Mouse (Mus musculus) left cerebral cortex, postnatal 25 days (tissue): Measurements from ENCODE around the gene Podnl1. TPM values are rescaled to one million over a fixed set of nuclear protein-coding genes. Genes with fewer than 3 reads are reported as not detected.

Source experiments
- DNase-seq, 2 experiments: peaks; one replicate each; pipeline ENCODE4 v3.0.0; 2022; ENCODE audit warnings: low spot score in 2 of 2, mixed read lengths in 1 of 2
- intact Hi-C: fragments of 180-260 bp; cut with DNase I; formaldehyde crosslinking; loops from one replicate; pipeline ENCODE4 v1.15.1; 2025
- total RNA-seq, 2 experiments: library from RNA; stranded (reverse); gene quantifications; 2 replicates each; pipeline ENCODE4 v1.2.3; 2021

The Podnl1 gene
- total RNA-seq, 2 experiments from 2014 or later: not detected

GRCm38 (mm10) chr8:84122151-84122550 is 3.6 kb upstream of the Podnl1 start:
- DNase-seq: no peak
- intact Hi-C loops: no loop called here

DNA sequence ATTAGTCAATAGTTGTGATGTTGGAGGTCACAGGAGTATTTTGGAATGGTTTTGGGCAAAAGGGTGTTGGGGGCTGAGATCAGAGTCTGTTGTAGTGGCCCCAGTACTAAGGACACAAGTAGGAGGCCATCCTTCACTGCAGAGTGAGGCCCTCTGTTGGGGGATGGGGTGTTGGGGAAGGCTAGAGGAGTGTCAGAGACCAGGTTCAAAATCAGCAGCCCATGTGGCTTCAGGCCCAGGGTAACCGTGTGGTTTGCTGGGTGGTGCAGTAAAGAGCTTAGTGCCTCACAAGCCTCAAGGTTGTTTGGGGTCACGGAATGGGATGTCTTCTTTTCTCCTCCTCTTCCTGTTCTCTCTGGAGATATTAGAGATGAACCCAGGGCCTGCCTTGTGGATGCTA is 953 bp downstream of the Podnl1 start:
- no peak for DNase-seq
- intact Hi-C loops: no loop called here

DNA sequence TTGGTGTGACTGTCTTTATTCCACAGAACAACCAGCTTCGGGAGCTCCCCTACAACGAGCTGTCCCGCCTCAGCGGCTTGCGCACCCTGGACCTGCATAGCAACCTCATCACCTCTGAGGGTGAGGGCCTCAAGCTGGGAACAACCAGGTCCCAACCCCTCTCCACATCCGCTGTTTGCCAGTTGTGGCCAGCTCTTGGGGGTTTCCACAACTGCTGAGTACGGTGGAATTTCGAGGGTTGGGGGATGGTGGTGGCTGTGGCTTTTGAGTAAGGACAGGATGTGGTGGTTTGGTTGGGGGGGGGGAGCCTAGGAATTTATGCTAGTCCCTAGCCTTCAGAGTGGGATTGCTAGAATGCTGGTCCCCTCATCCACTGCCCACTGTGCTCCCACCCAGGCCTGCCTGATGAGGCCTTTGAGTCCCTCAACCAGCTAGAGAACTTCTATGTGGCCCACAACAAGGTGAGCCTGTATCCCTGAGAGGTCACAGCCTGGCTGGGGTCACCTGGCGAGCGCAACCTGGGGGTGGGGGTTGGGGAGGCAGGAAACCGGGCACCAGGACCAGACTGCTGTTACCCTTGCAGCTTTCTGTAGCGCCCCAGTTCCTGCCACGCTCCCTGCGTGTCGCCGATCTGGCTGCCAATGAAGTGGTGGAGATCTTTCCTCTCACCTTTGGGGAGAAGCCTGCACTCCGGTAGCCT is 1.6 kb downstream of the Podnl1 start:
- intact Hi-C loops: no loop called here
- DNase-seq: no peak

- DNase-seq: no peak
Measured at GRCm38 (mm10) chr8:84128277-84128676, 2.5 kb downstream of the Podnl1 start.

GRCm38 (mm10) chr8:84130806-84131205 is 5.0 kb downstream of the Podnl1 start:
- peak in 1 of 2 experiments; percentile 15 for DNase-seq
- intact Hi-C loops: no loop called here

More at GRCm38 (mm10) chr8:84128277-84128676, 2.5 kb downstream of the Podnl1 start:
- intact Hi-C loops: no loop called here

- DNase-seq: no peak
- intact Hi-C loops: no loop called here
Measured at GRCm38 (mm10) chr8:84132225-84132624, 6.4 kb downstream of the Podnl1 start.

DNA sequence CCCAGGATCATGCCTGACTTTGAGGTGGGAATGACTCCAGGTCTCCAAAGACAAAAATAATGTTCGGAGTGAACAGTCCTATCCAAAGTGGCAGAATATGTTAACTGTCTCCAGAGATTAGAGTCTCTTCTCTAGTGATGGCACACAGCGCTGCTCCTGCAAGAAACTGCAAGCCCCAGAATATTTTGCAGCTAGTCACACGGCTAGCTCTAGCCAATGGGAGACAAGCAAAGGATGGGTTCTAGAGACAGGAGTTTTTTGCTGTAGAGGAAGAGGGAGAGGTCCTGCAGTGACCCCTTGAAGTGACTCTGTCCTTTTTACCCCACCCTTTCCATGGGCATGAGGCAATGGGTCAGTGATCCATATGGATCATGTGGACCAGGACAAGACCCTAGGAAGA is 12.1 kb downstream of the Podnl1 start:
- no peak for DNase-seq
- intact Hi-C loops: no loop called here

DNA sequence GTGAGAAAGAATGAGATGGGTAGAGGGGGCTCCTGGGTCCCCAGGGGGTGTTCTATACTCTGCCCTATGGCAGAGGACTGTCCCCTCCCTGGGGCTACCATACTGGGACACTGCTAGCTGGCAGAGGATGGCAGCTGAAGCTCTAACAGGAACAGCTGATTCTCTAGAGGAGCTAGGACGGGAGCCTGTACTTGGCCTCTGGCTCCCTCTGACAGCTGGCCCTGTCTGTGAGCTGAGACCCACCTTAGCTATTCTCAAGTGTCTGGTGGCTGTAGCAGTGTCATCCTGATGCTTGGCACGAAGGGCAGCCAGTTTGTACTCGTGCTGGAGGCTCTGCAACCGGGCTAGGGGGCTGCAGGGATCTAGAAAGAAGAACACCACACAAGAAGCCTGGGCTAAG is 15.0 kb downstream of the Podnl1 start:
- intact Hi-C loops: no loop called here
- DNase-seq: no peak

- intact Hi-C loops: no loop called here
- peak in 1 of 2 experiments; percentile 27 for DNase-seq
Measured at GRCm38 (mm10) chr8:84144636-84145245, 19.0 kb downstream of the Podnl1 start.

- peak in 1 of 2 experiments; percentile 8 for DNase-seq
- intact Hi-C loops: no loop called here
Measured at GRCm38 (mm10) chr8:84147324-84147766, 21.6 kb downstream of the Podnl1 start.

DNA sequence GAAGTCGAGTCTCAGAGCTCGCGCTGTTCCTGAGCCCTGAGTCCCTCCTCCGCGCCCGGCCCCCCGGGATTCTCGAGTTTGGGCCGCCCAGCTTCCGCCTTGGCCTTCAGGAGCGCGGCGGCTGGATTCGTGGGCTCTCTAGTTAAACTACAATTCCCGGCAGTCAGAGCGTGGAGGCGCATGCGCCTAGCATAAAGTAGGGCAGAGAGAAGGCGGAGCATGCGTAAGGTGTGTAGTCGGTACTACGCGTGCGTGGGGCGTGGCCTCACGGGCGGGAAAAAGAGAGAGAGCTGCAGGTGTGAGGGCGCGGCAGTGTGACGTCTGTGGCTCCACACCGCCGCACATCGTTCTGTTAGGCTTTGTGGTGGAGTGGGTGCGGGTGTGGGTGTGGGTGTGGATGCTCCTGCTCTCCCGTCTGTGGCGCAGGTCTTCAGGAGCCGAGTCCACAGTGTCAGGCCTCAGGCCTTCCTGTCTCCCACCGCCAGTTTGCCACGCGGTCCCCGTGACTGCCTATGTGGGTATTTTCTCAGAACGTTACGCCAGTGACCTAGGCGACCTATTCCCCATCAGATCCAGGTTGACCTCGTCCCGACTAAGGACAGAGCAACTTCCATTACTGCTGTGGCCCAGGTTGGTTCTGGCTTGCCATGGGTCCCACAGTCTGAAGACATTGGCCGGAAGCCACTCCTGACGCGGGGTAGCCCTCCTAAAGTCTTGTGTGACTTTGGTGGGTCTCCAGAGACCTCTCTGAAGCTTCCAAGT is 22.2 kb downstream of the Podnl1 start, which contains the start of the genes Cc2d1a and 4930432K21Rik:
Gene Cc2d1a (minus strand): TSS at position 168 of the 762 bp plus-strand sequence.
Gene 4930432K21Rik (plus strand): TSS at position 257 of the 762 bp plus-strand sequence.
- DNase-seq: peak; percentile 93 to 98
- intact Hi-C loops: no loop called here

GRCm38 (mm10) chr8:84148531-84148850 is 22.7 kb downstream of the Podnl1 start:
- no peak for DNase-seq
- intact Hi-C loops: no loop called here

DNA sequence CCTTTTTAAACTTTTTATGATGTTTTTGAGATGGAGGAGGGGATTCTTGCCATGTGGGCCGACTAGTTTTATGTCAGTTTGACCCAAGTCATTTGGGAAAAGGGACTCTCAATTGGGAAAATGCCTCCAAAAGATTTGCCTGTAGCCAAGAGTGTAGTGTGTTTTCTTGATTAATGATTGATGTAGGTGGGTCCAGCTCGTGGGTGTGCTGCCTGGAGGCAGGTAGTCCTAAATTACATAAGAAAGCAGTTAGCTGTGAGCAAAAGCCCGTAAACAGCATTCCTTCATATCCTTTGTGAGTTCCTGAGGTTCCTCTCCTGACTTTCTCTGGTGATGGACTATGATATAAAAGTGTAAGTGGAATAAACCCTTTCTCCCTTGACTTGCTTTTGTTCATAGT is 23.4 kb downstream of the Podnl1 start:
- intact Hi-C loops: no loop called here
- DNase-seq: no peak

- DNase-seq: no peak
- intact Hi-C loops: no loop called here
Measured at GRCm38 (mm10) chr8:84157620-84158019, 31.8 kb downstream of the Podnl1 start.

DNA sequence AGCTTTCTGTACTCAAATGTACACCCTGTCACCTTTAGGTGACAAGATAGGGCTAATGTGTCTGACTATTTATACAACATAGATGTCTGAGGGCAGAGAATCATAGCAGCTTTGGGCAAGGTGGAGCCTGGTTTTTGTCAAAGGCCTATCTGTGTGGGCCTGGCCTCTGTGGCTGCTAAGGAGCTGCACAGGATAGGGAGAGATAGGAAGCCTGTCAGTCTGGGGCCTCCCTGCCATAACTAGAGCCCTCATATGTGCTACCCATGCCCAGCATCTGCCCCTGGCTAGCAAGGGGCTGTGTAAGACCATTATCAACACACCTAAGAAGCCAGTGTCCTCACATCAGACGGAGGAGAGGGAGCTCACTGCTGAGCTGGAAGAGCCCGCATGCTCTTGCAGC is 41.9 kb downstream of the Podnl1 start:
- intact Hi-C loops: no loop called here
- DNase-seq: no peak

DNA sequence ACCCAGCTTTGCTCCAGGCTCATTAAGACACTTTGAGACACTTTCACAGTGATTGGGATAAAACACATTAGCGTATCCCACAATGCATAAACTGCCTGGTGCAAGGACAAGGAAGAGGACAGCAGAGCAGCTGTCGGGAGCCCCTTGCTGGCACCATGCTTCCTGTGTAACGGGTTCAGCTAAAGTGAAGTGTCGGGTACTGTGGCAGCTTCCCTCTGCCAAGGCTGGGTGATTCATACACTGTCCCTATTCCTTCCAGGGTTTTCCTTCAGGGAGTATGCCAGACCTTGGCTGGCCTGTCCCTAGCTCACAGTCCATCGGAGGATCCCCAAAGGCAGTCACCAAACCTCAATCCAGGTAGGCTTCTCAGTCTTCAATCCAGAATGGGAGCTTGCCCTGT is 44.3 kb downstream of the Podnl1 start:
- no peak for DNase-seq
- intact Hi-C loops: loop anchor here (5.0 kb wide), 1 partner anchor 133 kb away; no protein-coding TSS in a partner anchor

DNA sequence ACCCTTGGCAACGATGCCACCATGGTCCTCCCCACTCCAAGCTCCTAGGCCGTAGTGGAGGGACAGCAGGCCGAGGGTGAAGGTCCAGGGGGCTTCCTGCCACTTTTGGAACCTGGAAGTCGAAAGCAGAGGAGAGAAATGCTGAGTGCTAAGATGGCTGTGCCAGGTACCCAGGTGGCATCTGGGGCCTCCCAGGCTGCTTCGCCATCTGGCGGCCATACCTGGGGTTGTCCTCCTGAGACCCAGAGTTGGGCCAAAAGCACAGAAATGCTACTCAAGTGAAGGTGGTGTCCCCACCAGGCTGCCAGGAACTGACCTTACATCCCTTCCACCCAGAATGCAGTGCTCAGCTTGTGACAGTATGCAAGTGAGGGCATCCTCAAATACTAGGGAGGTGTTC is 48.1 kb downstream of the Podnl1 start:
- intact Hi-C loops: loop anchor here (5.0 kb wide), 1 partner anchor 137 kb away; no protein-coding TSS in a partner anchor
- DNase-seq: no peak

DNA sequence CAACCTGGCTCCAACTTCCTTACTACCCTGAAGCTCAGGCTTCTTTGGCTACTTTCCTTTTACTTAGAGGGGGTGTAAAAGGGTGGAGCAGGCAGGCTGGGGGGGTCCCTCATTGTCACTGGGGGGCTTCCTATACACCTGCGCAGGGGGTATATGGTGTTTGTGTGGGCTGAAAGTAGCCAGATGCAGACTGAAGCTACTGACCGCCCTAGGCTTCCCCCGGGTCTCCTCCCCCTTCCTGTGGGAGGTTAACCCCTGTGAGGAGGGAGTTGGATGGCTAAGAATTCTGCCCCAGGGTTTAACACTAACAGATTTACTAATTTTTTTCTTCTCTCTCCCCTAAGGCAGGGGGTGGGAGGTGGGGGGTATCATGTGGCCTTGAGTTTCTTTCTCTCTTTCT is 50.8 kb downstream of the Podnl1 start:
- no peak for DNase-seq
- intact Hi-C loops: no loop called here

GRCm38 (mm10) chr8:84177405-84177804 is 51.6 kb downstream of the Podnl1 start:
- intact Hi-C loops: no loop called here
- DNase-seq: no peak

GRCm38 (mm10) chr8:84178592-84178991 is 52.8 kb downstream of the Podnl1 start:
- no peak for DNase-seq
- intact Hi-C loops: no loop called here
